Mouse (Mus musculus) neutrophil, adult 5-6 weeks (primary cell): Measurements from ENCODE around the gene Smlr1. TPM values are rescaled to one million over a fixed set of nuclear protein-coding genes. Genes with fewer than 3 reads are reported as not detected.

Source experiments
- ATAC-seq: fragments of 151-379, 151-347 bp; 2 replicates; pipeline ENCODE4 v1.8.0; 2017; ENCODE audit warnings: mild to moderate bottlenecking, moderate TSS enrichment; ENCODE audit not compliant: insufficient number of reproducible peaks, poor library complexity, low FRiP score, severe bottlenecking; ENCODE audit errors: extremely low read depth
- total RNA-seq: library from RNA; stranded (forward); fragments of 200-1000 nt; gene quantifications from 2 replicates; pipeline ENCODE4 v1.2.3, GENCODE M21; 2017

The Smlr1 gene
- total RNA-seq = 0.74 TPM in 1 of 2 replicates, not detected in the other

GRCm38 (mm10) chr10:25535891-25536331 is at the start of gene Smlr1:
TSS of gene Smlr1 (minus strand) at chr10:25536267.
- no peak for ATAC-seq

- no peak for ATAC-seq
Measured at GRCm38 (mm10) chr10:25584899-25585298, 48.8 kb upstream of the Smlr1 start.

- ATAC-seq = no peak
Measured at GRCm38 (mm10) chr10:25580066-25580465, 44.0 kb upstream of the Smlr1 start.

- no peak for ATAC-seq
Measured at GRCm38 (mm10) chr10:25571319-25572240, 35.5 kb upstream of the Smlr1 start.

- no peak for ATAC-seq
Measured at GRCm38 (mm10) chr10:25552936-25553335, 16.9 kb upstream of the Smlr1 start.

GRCm38 (mm10) chr10:25541097-25541496 is 5.0 kb upstream of the Smlr1 start:
- ATAC-seq = no peak

GRCm38 (mm10) chr10:25539771-25540168 is 3.7 kb upstream of the Smlr1 start:
- no peak for ATAC-seq

GRCm38 (mm10) chr10:25539146-25539770 is 3.2 kb upstream of the Smlr1 start:
- no peak for ATAC-seq

GRCm38 (mm10) chr10:25538738-25539137 is 2.7 kb upstream of the Smlr1 start:
- ATAC-seq = no peak

GRCm38 (mm10) chr10:25536621-25537020 is 554 bp upstream of the Smlr1 start:
- ATAC-seq = no peak

- no peak for ATAC-seq
Measured at GRCm38 (mm10) chr10:25534467-25534866, 1.6 kb downstream of the Smlr1 start.

- no peak for ATAC-seq
Measured at GRCm38 (mm10) chr10:25533513-25534246, 2.4 kb downstream of the Smlr1 start.

- ATAC-seq = no peak
Measured at GRCm38 (mm10) chr10:25533105-25533504, 3.0 kb downstream of the Smlr1 start.

GRCm38 (mm10) chr10:25531335-25531734 is 4.7 kb downstream of the Smlr1 start:
- ATAC-seq = no peak

GRCm38 (mm10) chr10:25527126-25527525 is 8.9 kb downstream of the Smlr1 start:
- no peak for ATAC-seq

- no peak for ATAC-seq
Measured at GRCm38 (mm10) chr10:25526622-25527021, 9.4 kb downstream of the Smlr1 start.

- no peak for ATAC-seq
Measured at GRCm38 (mm10) chr10:25526156-25526555, 9.9 kb downstream of the Smlr1 start.

GRCm38 (mm10) chr10:25523727-25524126 is 12.3 kb downstream of the Smlr1 start:
- no peak for ATAC-seq

GRCm38 (mm10) chr10:25520428-25520827 is 15.6 kb downstream of the Smlr1 start:
- ATAC-seq = no peak
